Mouse (Mus musculus) heart, postnatal 0 days (tissue): ENCODE measurements around the gene Det1. TPM values are rescaled to one million over a fixed set of nuclear protein-coding genes. Genes with fewer than 3 reads are reported as not detected.

Experiments used
- ATAC-seq: fragments of 200-750 bp; cut with Nextera tagmentation; 2 replicates; pipeline ENCODE4 v1.8.0; 2017; ENCODE audit warnings: low read depth, moderate number of reproducible peaks, moderate library complexity; ENCODE audit not compliant: insufficient read depth
- DNase-seq: peaks from one replicate; pipeline ENCODE4 v3.0.0-alpha.2; 2016; ENCODE audit warnings: low spot score
- H3K27ac ChIP-seq: fragments of 300-500 bp; sonication (generic); 2 replicates; pipeline ENCODE4 v1.5.1; 2014; ENCODE audit warnings: low read depth, mild to moderate bottlenecking
- H3K27me3 ChIP-seq: fragments of 300-500 bp; sonication (generic); 2 replicates; pipeline ENCODE4 v1.6.1; 2014; ENCODE audit warnings: low read length, mixed read lengths; ENCODE audit not compliant: control insufficient read depth, insufficient read depth
- H3K36me3 ChIP-seq: fragments of 300-500 bp; sonication (generic); replicated peaks from 2 replicates; pipeline ENCODE4 v1.6.1; 2014; ENCODE audit warnings: low read length, mixed read lengths; ENCODE audit not compliant: control insufficient read depth, insufficient read depth
- H3K4me1 ChIP-seq: fragments of 300-500 bp; sonication (generic); 2 replicates; pipeline ENCODE4 v1.6.1; 2014; ENCODE audit warnings: antibody characterized with exemption; ENCODE audit not compliant: control insufficient read depth, insufficient read depth
- H3K4me2 ChIP-seq: fragments of 300-500 bp; sonication (generic); 2 replicates; pipeline ENCODE4 v1.6.1; 2014; ENCODE audit warnings: low read depth, mild to moderate bottlenecking, low read length, moderate library complexity
- H3K4me3 ChIP-seq: fragments of 300-500 bp; sonication (generic); 2 replicates; pipeline ENCODE4 v1.5.1; 2014; ENCODE audit warnings: low read depth, low read length
- H3K9ac ChIP-seq: fragments of 300-500 bp; sonication (generic); replicated peaks from 2 replicates; pipeline ENCODE4 v1.6.1; 2014; ENCODE audit warnings: low read depth, low read length, mixed read lengths
- H3K9me3 ChIP-seq: fragments of 300-500 bp; sonication (generic); replicated peaks from 2 replicates; pipeline ENCODE4 v1.6.1; 2016; ENCODE audit warnings: low read length; ENCODE audit not compliant: control insufficient read depth
- CTCF ChIP-seq: IDR thresholded peaks from 2 replicates; pipeline ENCODE4 v1.5.1; 2016; ENCODE audit warnings: antibody characterized with exemption, control low read depth, low read depth
- EP300 ChIP-seq: IDR thresholded peaks from 2 replicates; pipeline ENCODE4 v1.6.1; 2016; ENCODE audit warnings: antibody characterized with exemption, low read depth
- whole genome bisulfite sequencing: fragments of 180-500 bp; shearing (Covaris S2); extraction: QIAGEN DNeasy Blood & Tissue Kit; methylation state at CpG from one replicate; pipeline ENCODE4 v1.1.7; 2014; 5-methylcytosine and 5-hydroxymethylcytosine counted together
- polyA plus RNA-seq: library from polyadenylated mRNA; unstranded; fragments of >200 nt; fragmentation: Nextera tagmentation; extraction: Ambion mirVana; gene quantifications from 2 replicates; pipeline ENCODE4 v1.2.1, GENCODE M21; 2015
- total RNA-seq: library from RNA; depleted of rRNA; stranded (reverse); fragments of >200 nt; gene quantifications from 2 replicates; pipeline ENCODE4 v1.2.3, GENCODE M21; 2014; ENCODE audit warnings: low replicate concordance; rRNA removed

Gene Det1
- total RNA-seq (8.7 and 11.1 TPM in 2 replicates), polyA plus RNA-seq (7.6 and 8.2 TPM in 2 replicates)

- TF ChIP-seq CTCF (peak; percentile 91), EP300 (no peak)
- H3K4me2 ChIP-seq, result peak within 1 kb of the TSS; percentile 81
- peak within 1 kb of the TSS; percentile 69 for H3K27ac ChIP-seq
- H3K27me3 ChIP-seq, result no peaks in the 10 kb centered on the region
- peaks cover 22% of the 10 kb centered on the region for H3K36me3 ChIP-seq
- no peaks in the 10 kb centered on the region for H3K9me3 ChIP-seq
- WGBS, result under 1% methylated on average over 54 of the region's 54 CpGs
- peak within 1 kb of the TSS; percentile 84 for H3K9ac ChIP-seq
- peaks cover 11% of the 10 kb centered on the region for H3K4me1 ChIP-seq
- peak; percentile 89 for DNase-seq
- peak within 1 kb of the TSS; percentile 97 for H3K4me3 ChIP-seq
- ATAC-seq, result peak; percentile 91
Observed at GRCm38 (mm10) chr7:78846737-78847434, at the start of gene Det1. Gene Det1 (minus strand): TSS chr7:78847263.

DNA sequence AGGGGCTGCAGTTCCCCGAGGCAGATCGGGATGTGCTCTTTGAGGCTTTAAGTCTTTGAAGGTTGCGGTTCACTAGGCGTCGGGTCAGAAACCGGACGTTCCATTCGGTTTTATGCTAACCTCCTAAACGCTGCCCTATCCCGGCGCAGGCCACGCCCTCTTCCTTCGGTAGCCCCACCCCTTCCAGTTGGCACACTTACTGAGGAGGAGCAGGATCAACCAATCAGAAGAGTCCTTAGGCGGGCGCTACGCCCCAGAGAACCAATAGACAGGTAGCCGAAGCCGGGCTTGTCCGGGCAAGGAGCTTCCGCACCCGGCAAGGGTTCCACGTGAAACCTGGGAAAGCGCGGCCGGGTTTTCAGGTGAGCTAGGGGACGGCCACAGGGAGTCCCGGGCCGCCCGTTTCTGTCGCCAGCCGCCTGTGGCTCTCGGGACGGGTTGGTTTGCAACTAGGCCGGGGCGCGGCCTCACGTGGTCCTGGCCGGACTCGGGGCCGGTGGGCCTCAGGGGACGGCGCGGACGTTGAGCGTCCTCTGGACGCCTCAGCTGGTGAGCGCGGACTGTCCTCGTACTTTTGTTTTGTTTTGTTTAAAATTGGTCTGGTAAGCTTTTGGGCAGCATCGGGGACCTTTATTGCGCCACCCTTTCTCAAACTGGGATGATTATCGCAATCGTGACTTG lies 48.7 kb upstream of the Det1 start, which contains the start of gene Aen:
Aen (plus strand) TSS at position 202 of the 681 bp plus-strand sequence.
- DNase-seq (peak; percentile 97), ATAC-seq (peak; percentile 99)
- H3K9ac ChIP-seq, result peak within 1 kb of the TSS; percentile 86
- no peaks in the 10 kb centered on the region for H3K27me3 ChIP-seq
- H3K4me3 ChIP-seq, result peak within 1 kb of the TSS; percentile 97
- H3K36me3 ChIP-seq, result no peaks in the 10 kb centered on the region
- WGBS, result 3% methylated on average over 53 of the region's 53 CpGs
- no peaks in the 10 kb centered on the region for H3K9me3 ChIP-seq
- peak within 1 kb of the TSS; percentile 61; the same call in 1 of the 2 replicates for H3K27ac ChIP-seq
- H3K4me1 ChIP-seq, result peaks cover 9% of the 10 kb centered on the region
- TF ChIP-seq EP300, result no peak
- no peak for TF ChIP-seq CTCF
- peak within 1 kb of the TSS; percentile 88 for H3K4me2 ChIP-seq

GRCm38 (mm10) chr7:78895021-78895652 lies 48.1 kb upstream of the Det1 start:
- peaks cover 9% of the 10 kb centered on the region for H3K4me1 ChIP-seq
- no peak for TF ChIP-seq EP300
- TF ChIP-seq CTCF, result no peak

GRCm38 (mm10) chr7:78893917-78894316 lies 46.9 kb upstream of the Det1 start:
- Histone ChIP-seq H3K27ac (no peak overlapping the region), H3K4me1 (peaks cover 9% of the 10 kb centered on the region), H3K4me2 (no peak overlapping the region), H3K9me3 (no peaks in the 10 kb centered on the region), H3K4me3 (no peak overlapping the region), H3K9ac (no peak overlapping the region), H3K27me3 (peaks cover 14% of the 10 kb centered on the region), H3K36me3 (no peaks in the 10 kb centered on the region)
- no peak for ATAC-seq
- 70% methylated on average over 10 of the region's 10 CpGs for WGBS
- no peak for DNase-seq
- TF ChIP-seq CTCF (no peak), EP300 (no peak)

More at GRCm38 (mm10) chr7:78895021-78895652, 48.1 kb upstream of the Det1 start:
- Histone ChIP-seq H3K4me3 (peak overlapping the region; percentile 97), H3K27ac (no peak overlapping the region), H3K9ac (peak overlapping the region; percentile 39), H3K27me3 (peaks cover 5% of the 10 kb centered on the region), H3K36me3 (no peaks in the 10 kb centered on the region), H3K4me2 (peak overlapping the region; percentile 88), H3K9me3 (no peaks in the 10 kb centered on the region)
- WGBS, result 50% methylated on average over 13 of the region's 13 CpGs
- no peak for ATAC-seq
- no peak for DNase-seq

GRCm38 (mm10) chr7:78890641-78891040 lies 43.6 kb upstream of the Det1 start:
- Histone ChIP-seq H3K27ac (no peak overlapping the region), H3K4me2 (no peak overlapping the region), H3K36me3 (no peaks in the 10 kb centered on the region), H3K27me3 (peaks cover 35% of the 10 kb centered on the region), H3K9me3 (no peaks in the 10 kb centered on the region), H3K4me3 (no peak overlapping the region), H3K4me1 (no peaks in the 10 kb centered on the region), H3K9ac (no peak overlapping the region)
- DNase-seq, result peak; percentile 49
- TF ChIP-seq CTCF (peak; percentile 96), EP300 (no peak)
- WGBS, result 2% methylated on average over 16 of the region's 16 CpGs
- ATAC-seq, result peak; percentile 15; the same call in 1 of the 2 replicates
